Mouse (Mus musculus) A20 (cell line): Measurements from ENCODE around the gene Gm20388.

ENCODE experiments used
- DNase-seq: peaks from one replicate; pipeline ENCODE4 v3.0.0-alpha.2; 2011; ENCODE audit warnings: low read depth, low spot score

Gm20388 gene

DNA sequence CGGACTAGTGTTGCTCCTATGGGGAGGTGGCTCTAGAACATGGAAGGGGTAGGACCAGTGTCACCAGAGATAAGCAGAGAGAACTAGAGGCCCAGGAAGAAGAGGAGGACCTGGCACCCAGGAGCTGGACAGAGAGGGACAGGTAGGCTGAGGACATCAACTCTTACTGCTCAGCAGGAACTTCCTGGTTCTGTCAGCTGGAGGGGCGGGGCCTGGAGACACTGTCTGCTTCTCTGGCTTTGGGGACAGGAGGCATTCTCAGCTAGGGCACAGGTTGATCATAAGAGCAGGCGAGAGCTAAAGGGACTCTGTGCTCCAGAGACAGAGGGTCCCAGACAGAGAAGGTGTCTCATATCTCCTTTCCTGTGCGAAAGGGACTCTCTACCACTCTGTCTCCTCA, 2238.4 kb downstream of the Gm20388 start:
- DNase-seq = peak; percentile 14

DNA sequence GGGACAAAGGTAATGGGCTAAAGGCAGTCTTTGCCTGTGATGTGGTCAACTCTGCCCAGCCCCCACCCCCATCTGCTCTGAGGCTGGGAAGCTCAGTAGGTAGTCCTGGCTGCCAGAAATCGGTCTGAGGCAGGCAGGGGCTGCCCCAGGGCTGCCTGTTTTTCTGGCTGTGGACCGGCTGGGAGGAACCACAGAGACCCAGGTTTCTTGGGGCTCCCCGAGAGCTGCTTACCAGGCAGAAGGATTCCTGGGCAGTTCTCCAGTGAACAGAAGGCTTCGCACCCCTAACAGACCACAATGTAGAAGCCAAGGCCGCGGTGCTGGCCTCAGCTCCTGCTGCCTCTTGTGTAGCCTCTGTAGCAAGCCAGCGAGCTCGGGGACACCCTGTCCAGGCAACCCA, 2239.0 kb downstream of the Gm20388 start:
- DNase-seq = no peak

DNA sequence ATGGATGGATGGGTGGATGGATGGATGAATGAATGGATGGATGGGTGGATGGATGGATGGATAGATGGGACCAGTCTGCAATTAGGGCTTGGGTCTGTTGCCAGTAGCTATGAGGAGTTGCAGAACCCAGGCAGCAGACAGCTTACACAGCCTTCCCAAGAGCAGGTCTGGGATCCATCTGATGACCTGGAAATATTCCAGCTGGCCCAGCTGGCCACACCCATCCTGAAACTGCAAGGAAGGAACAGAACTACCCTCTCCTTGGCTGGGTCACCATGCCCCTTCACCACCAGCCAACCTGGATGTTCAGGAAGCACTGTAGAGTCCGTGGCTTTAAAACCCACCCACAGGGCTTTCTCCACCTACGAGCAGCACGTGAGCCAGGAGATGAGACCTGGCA, 2240.9 kb downstream of the Gm20388 start:
- DNase-seq = no peak

DNA sequence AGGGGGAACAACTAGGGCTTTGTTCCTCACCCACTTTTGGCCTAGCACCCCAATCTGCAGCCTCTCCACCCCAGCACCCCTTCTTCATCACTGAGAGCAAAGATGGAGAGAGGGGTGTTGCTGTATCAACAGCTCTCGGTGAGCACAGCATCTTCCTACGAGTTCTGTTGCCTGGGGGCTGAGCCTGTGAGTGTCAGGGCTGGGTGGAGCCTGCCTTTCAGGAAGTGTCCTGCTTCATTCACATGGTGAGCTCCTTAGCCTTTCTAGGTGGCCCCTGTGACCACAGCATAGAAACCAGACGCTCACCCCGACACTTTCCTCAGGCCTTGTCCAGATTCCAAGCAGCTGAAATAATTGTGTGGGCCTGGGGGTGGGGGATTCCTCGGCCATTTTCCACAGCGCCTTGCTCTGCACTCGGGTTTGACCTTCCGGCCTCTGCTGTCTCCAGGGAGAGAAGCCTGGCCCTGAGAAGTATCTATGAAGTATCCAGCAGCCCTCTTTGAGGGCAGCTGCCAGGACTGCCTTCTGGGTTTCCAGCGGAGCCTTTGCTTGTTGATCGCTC, 2244.5 kb downstream of the Gm20388 start:
- no peak for DNase-seq

DNA sequence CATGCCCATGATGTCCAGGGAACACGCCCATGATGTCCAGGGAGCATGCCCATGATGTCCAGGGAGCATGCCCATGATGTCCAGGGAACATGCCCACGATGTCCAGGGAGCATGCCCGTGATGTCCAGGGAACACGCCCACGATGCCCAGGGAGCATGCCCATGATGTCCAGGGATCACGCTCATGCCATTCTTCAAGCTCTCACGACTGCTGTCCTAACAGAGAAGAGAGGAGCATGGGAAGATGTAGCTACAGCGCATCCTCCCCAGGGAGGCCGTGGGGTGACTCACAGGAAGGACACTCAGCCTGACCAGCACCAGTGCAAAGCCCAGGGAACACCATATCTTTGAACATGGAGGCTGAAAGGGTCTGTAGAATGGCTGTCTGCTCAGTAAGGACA, 2245.3 kb downstream of the Gm20388 start:
- DNase-seq = no peak

DNA sequence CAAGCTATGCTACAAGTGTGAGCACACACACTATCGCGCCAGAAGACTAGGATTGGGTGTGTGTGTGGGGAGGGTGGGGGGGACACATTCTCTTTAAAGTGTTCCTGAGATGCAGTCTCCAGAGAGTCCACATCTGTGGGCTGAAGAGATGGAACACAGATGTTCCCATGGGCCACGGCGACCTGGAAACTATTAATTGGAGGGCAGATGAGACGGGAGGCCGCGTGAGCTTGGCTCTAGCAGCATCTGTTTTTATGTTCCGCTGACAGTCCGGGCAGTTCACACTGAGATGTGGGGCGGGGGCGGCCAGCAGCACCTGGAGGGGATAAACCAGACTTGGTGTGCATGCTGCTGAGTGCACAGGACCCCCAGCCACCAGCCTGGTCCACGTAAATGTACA, 2247.0 kb downstream of the Gm20388 start:
- no peak for DNase-seq

DNA sequence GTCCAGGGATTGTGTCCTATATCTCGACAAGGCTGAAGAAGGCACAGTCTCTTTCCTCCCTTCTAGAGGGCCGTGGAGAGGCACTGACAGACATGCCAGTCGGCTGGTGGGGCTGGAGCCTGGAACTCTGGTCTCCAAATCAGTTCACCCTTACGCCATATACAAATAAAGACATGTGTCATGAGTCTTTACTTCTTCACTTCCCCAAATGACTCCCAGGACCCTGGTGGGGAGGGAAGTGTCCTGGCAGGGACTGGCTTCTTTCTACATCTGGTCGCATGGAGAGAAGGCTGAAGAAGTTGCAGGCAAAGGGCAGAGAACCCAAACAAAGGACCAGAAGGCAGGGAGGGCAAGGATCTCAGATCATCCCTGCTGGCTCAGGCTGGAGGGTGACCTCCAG, 2249.5 kb downstream of the Gm20388 start:
- no peak for DNase-seq

DNA sequence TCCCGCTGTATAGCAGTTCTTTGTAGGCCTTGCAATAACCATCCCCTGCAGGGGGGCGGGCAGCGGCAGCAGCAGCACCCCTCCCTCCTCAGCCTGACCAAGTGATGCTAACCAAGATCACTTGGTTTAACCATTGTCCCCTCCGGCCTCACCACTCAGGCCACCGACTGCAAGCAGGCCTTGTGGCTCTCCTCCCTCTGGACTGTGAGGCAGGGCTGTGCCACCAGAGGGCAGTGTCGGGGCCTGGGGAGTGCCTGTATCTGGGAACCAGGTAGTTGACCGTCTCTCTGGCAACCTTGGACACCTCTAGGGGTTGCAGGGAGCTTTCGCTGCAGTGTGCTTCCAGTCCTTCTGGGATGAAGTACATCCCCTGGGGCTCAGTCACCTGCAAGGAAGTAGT, 2252.4 kb downstream of the Gm20388 start:
- DNase-seq = peak; percentile 59

DNA sequence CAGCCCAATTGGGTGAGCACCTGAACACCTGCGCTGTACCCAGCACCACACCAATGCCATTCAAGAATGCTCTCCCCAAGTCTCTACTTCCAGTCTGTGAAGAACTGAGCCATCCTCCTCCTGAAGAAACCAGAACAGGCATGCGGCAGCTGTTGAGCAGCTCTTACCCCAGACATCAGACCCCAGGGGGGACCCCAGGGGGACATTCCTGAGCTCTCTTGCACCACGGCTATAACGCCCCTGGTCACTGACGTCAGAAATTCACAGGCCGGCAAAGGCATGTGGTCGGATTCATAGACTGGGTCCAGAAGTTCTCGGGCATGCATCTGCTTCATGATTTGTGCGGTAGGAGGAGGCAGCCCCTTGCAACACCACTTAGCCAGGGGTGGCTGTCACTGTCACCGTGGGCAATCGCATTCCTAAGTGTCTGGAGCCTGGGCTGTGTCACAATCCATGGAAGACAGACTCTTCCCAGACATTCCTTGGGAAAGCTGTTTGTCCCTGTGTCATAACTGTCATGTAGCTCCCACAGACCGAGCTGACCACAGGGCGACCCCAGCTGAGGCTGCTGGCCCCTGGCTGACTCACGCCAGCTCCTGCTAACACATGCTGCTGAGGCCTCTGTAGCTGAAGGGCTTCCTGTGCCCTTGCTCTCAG, 2256.7 kb downstream of the Gm20388 start:
- no peak for DNase-seq

DNA sequence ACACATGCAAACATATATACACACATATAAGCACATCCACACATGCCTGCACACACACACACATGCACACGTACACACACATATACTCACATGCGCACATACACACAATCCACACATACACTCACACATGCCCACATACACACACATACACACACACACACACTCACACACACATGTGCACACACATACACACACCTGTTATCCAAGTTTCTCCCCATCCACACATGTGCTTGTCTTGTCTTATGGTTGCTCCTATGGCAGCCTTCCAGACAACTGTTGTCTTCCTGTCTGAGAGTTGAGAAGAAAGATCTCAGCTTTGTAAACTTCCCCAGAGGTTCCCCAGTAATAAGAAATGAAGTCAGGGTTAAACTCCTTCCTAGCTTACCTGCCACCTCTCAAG, 2258.8 kb downstream of the Gm20388 start:
- no peak for DNase-seq

DNA sequence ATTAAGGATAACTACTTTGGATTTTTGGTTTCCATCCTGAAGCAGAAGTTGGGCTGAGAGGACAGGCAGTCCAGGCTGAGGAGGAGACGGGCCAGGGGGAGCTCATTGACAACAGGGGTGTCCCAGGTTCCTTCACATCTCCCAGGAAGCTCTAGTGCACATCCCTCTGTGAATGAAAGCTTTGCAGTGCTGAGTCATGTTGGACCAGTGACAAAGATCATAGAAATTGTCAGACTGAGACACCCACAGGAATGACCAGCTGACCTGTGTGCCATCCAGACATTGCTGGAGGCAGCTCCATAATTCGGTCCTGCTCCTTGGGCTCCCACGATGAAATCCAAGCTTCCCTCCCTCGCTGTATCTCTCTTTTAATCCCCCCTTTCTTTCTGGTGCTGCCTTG, 2261.2 kb downstream of the Gm20388 start:
- no peak for DNase-seq

DNA sequence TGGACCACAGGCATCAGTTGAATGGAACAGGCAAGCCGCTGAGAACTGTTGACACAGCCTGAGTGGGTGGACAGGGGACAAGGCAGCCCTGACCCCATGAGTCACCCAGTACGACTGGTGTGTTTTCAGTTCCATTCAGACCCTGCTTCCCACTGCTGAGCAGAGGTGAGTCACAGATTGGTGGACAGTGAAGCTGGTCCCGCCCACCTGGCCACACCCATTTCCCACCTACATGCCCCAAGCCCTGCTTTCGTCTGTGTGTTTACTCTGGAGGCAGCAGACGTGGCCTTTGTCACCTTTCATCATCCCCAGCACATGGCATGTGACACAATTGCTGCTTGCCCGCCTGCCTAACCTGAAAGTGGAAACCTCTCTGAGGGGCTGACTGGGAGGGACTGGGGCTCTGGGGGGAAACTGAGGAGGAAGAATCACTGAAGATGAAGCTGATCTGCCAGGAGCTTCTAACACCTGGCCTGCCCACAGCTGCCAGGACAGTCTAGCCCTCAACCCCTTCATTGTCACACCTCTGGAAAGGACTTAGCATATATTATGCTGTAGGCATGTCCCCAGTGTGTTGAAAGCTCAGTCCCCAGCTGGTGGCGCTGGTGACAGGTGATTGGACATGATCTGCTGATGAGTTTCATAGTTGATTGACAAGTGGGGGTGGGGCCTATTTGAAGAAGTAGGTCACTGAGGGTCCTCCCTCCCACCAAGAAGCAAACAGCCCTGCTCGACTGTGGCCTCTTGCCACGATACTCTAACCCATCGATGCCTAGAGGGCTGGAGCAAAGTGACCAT, 2263.7 kb downstream of the Gm20388 start:
- peak; percentile 48 for DNase-seq

DNA sequence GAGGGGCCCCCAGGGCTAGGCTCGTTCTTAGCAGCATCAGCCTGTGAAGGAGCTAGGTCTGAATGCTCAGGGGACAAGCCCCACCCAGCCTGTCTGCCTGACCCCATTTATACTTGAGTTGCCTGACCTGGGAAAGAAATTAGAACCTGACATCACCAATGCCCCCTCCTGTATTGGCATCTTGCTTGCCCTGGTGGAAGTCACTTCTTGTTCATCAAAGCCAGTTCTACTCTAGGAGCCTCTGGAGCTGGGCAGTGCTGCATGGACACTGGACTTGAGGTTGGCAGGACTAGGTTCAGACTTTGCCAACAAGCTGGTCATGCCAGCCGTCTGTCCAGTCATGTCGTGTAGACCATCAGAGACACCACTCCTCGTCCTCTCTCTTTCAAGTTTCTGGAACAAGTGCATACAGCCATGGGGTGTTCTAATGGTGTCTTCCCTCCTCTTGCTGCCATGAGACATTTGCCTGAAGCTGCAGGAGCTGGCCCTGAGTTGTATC, 2267.8 kb downstream of the Gm20388 start:
- DNase-seq = no peak

DNA sequence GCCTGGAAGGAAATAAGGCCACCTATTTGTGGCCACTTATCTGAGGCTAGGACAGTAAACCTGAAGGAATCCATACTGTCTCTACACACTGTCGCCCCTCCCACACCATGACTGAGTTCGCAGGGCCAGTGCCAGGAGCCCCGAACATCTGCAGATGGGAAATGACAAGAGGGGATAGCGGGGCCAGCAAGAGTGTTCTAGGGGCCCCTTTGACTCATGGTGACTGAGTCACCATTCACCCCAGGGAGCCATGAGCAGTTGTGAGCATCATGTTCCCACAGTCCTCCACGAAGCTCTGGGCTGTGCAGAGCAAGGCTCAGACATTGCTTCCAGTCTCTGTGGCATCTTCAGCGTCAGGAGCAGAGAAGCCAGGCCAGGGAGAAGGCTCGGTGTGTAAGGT, 2268.7 kb downstream of the Gm20388 start:
- DNase-seq = no peak

DNA sequence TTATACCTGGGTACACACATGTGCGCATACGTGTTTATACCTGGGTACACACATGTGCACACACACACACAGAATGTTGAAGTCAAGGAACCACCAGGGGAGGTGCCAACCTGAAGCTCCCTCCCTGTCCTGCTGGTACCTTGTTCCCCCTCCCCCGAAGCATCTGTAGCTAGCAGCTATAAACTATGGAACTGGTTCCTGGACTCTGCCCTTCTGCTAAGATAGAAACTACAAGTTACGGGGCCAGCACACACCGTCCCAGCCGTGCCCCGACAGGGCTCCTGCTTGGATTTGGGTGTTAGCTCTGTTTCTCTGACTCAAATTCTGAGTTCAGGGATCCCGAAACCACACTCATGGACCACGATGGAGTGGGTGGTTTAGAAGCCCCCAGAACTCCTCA, 2269.5 kb downstream of the Gm20388 start:
- no peak for DNase-seq

DNA sequence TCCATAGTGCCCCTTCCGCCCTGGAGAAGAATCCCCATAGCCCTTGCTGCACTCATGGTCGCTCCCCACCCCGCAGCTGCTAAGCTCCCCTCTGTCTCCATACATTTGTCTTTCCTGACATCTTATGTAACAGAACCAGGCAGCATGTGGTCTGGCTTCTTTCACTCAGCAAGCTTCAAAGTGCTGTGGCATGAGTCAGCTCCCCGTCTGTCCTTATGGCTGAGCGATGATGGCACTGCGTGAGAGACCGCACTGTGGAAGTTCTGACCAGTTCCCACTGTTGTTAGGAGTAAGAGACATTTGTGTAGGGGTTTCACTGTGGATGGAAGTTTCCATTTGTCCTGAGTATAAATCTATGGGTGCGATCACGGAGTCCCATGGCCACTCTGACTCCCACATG, 2270.8 kb downstream of the Gm20388 start:
- DNase-seq = no peak

DNA sequence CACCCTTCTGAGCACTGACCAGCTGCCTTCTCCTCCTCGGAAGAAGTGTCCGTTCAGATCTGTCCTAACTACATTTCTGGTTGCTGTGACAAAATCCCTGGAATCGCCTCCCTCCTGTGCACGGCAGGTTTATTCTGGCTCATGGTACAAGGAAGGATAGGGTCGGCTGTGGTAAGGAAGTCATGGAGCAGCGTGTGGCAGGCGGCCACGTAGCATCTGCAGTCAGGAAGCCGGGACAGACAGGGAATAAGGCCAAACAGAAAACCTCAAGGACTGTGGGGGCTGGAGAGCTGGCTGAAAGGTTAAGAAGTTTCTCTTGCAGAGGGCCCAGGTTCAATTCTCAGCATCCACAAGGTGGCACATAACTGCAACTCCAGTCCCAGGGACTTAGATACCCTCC, 2271.3 kb downstream of the Gm20388 start:
- no peak for DNase-seq

DNA sequence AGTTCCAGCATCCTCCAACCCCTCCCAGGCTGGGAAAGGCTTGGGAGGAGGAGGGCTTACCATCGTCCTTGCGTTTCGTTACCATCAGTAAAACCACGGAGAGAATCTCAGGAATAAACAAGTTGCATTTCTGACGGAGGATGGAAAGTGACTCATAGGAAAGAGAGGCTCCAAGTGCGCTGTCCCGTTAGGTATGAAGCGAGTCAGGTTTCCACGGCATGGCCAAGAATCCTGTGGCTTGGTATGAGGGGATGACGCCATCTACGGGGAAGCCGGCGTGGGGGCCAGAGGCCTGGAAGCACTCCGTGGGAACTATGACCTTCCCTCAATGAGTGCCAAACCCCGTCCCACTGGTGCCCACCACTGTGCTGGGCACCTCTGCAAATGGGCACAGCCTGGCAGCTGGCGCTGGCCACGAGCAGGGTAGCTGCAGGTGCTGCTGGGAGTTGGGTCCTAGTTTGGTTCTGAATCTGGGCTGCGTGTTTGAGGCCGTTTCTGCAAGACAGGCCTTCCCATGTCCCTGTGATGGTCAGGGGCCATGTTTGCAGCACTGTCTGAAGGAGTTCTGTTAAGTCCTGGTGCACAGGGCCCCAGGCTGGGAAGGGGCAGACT, 2275.8 kb downstream of the Gm20388 start:
- no peak for DNase-seq

DNA sequence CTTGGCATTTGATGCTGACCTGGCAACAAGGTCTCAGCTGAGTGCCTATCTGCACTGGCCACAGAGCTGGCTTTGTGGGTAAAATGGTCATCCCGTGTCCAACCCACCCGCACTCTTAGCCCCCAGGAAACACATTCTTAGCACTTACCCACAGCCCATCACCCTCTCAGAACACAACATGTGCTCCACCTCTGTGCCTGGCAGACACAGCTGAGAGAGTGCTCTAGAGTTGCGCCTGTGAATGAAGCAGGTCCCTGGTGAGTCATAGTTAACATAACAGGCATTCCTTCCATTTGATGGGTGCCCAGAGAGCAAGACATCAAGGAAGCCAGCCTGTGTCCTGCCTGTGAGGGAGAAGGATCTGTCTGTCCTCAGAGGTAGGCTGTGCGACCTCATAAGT, 2276.6 kb downstream of the Gm20388 start:
- no peak for DNase-seq

DNA sequence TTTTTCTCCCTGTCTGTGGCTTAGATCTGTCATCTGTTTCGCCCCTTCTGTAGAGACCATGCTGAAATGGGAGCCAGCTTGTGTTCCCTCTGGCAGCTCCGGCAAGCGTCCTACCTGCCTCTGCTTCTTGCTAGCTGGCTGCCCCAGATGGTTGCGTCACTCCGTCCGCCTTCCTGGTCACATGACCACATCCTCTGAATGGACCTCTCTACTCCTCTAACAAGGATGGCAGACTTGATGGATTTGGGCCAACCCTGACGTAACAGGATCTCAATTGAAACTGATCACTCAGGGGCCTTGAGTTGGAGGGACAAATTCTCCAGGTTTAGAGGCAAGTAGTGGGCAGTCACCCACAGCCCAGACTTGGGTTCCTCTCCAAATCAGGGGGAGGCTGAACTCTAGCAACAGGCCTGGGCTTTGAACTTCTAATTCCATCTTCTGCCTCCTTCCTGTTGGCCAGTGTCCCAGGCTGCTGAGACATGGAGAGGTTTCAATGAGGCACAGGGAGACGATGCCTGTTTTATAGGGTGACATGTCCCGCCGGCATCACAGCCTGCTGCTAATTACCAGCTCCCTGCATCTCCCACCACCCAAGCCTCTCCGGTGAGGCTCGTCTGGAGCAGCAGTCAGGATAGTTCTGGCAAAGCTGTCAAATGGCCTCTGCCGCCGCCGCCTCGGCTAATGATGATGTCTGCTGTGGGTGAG, 2279.9 kb downstream of the Gm20388 start:
- DNase-seq = no peak

DNA sequence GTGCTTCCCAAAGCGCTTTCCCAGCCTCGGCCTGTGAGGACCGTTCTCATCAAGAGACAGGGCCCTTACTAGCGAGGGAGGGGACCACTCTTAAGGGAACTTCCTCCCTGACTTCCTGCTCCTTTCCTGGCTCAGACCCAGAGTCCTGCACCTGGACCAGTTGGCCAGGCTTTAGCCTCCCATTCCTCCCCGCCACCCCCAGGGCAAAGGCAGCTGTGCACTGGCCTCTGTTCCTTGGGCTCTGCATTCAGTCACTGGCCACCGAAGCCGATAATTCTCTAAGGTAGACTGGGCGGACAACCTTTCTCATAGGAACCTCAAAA, 2280.4 kb downstream of the Gm20388 start:
- DNase-seq = no peak

DNA sequence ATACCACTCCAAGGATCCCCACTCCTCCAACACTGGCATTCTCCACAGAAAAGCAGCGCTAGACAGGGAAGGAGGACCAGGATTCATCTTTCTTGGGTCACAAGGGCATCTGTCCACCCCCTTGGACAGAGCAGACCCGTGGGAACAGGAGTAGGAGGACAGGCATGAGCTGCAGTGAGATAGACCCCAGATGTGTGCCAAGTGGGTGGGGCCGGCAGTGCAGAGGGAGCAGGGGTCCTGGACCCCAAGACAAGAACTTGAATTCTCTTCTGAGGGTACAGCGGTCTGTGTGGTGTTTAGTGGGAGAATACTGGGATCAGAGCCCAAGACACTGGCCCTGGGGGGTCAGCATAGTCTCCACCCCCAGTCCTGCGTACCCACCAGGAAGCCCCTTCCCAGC, 2282.1 kb downstream of the Gm20388 start:
- no peak for DNase-seq
